Mouse (Mus musculus) Patski (cell line): ENCODE results near the gene Mrgpre. TPM values are rescaled to one million over a fixed set of nuclear protein-coding genes. Genes with fewer than 3 reads are reported as not detected.

Experiments used
- ATAC-seq: fragments of 100-300 bp; one replicate; pipeline ENCODE4 v1.8.0; 2021
- CTCF ChIA-PET: fragments of 350-600 bp; sonication (Branson Sonifier 250); formaldehyde crosslinking; loops from one replicate; lab custom pipeline; 2022; ENCODE audit warnings: inconsistent platforms; lab: Charles Lee
- POLR2A ChIA-PET: fragments of 350-600 bp; sonication (Branson Sonifier 250); formaldehyde crosslinking; loops from one replicate; lab custom pipeline; 2022; ENCODE audit warnings: antibody characterized with exemption, inconsistent platforms; lab: Charles Lee
- DNase-seq: peaks from one replicate; pipeline ENCODE4 v3.0.0-alpha.2; 2011; ENCODE audit warnings: low read depth, low spot score
- H3K27me3 ChIP-seq: fragments of 371-371 bp; one replicate; pipeline ENCODE4 v1.5.1; 2021
- CTCF ChIP-seq: fragments of 100-300 bp; IDR thresholded peaks from one replicate; pipeline ENCODE4 v1.5.1; 2021
- in situ Hi-C: fragments of 300-500 bp; cut with MboI; formaldehyde crosslinking; loops from 3 replicates; pipeline ENCODE4 v1.11.1; 2018; ENCODE audit warnings: low pct_unique_long_range_greater_than_20kb, mixed read lengths
- polyA plus RNA-seq: library from polyadenylated mRNA; unstranded; gene quantifications from one replicate; pipeline ENCODE4 v1.2.3, GENCODE M21; 2021

Gene Mrgpre
- polyA plus RNA-seq, 1 experiment from 2014 or later = 5.1 TPM

DNA sequence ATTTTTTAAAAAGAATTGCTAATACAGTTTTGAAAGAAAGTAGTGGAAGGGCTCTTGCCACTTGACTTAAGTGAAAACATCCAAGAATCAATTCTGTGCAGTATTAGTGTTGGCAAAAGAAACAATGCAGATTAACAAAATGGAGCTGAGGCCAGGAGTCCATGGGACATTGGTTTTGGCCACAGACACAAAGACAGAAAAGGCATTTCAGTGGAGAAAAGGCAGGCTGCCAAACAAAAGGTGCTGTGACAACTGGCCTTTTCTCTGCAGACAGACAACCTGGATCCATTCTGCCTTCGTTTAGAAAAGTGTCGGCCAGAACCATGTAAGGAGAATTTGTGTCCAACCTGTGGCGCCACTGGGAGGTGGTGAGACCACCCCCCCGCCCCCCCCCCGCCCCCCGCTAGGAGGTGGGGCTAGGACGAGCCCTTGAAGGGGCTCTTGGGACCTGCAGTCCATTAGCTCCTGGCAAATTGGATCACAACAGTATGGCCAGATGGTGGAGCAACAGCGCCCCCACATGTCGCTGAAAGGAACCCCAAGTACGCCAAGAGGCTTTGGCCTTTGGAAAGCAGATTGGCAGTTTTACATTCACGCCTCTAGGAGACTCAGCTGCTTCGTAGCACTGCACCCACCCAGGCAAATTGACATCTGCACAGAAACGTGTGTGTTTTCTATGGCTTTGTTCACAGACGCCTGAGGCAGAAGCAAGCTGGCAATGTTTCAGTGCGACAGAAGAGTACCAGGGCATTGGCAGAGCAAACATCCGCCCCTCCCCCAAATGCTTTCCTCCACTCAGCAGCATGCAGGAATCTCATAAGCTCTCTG is 36.0 kb downstream of the Mrgpre start:
- peak; percentile 75 for ATAC-seq
- CTCF ChIA-PET = interaction anchor here (0.6 to 2.7 kb wide), 19 partner anchors 8 to 275 kb away, joined by 3 to 57 read pairs (median 3); partner anchors contain the start of genes Mrgpre and Slc22a18
- peak; percentile 55 for DNase-seq
- peak; percentile 95 for TF ChIP-seq CTCF
- in situ Hi-C loops = loop anchor here (5.0 kb wide), 1 partner anchor 41 kb away; no protein-coding TSS in a partner anchor
- H3K27me3 ChIP-seq = no peaks in the 10 kb centered on the region
- POLR2A ChIA-PET = interaction anchor here (1.2 to 1.6 kb wide), 2 partner anchors 38 to 42 kb away, joined by 4 to 9 read pairs; no protein-coding TSS in a partner anchor

DNA sequence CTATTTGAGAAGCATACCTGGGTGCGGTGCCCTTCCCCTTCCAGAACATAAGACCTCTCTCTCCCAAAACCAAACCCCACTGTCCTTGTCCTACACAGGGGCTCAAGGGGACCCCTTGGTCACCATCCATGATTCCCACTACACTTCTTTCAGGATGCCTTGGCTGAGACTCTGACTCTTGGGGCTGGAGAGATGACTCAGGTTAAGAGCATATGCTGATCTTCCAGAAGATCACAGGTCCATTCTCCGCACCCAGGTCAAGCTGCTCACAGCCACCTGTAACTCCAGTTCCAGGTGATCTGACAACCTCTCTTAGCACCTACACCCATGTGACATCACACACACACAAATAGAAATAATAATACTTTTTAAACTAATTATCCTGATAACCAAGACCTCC is 43.6 kb downstream of the Mrgpre start:
- in situ Hi-C loops = no loop called here
- ChIA-PET CTCF (interaction anchor here (1.1 to 1.6 kb wide), 2 partner anchors 8 to 34 kb away, joined by 3 to 6 read pairs; no protein-coding TSS in a partner anchor), POLR2A (interaction anchor here (0.6 to 1.2 kb wide), 5 partner anchors 20 to 1315 kb away, joined by 3 to 4 read pairs (median 3); no protein-coding TSS in a partner anchor)
- no peak for DNase-seq
- ATAC-seq = peak; percentile 31
- no peak for TF ChIP-seq CTCF
- H3K27me3 ChIP-seq = no peaks in the 10 kb centered on the region

DNA sequence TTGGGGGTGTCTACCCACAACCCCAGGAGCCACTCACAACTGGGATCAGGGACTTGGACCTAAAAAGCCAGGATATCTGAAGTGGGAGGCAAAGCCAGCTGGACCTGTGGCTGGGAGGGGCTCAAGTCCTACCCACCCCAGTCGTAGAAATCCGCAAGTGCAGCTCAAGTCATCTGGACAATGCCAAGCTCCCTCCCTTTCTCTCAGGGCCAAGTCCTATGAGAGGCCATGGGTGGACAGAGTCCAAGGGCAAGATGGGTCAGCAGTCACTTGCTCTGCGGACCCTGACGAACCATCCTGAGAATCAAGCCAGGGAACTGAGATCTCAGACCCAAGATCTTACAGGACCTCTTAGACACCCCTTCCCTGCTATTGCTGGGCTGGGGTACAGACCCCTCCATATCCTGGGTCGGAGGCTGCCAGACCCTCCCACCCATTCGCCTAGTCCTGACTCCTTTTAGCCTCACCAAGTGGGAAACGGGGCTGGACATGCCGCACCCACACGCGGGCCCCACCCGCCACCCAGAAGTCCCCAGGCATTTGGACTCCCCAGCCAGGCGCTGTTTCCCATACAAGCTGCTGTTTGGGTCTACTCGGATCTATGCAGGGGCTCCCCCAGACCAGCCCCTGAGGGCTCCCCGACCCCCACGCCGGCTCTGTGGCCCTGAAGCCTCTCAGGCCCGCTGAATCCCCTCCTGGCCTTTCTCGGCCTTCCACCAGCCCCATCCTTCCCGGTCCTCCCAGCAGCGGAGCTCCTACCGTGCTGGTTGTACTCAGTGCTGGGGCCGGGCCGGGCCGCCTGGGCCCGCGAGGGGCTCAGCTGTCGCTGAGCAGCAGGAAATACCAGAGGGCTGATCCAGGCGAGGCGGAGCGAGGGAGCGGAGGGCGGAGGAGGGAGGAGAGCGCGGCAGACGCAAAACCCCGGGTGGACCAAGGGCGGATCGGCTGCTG is 44.5 kb downstream of the Mrgpre start:
- no peak for TF ChIP-seq CTCF
- POLR2A ChIA-PET = interaction anchor here (0.6 to 1.2 kb wide), 5 partner anchors 19 to 1314 kb away, joined by 3 to 4 read pairs (median 3); no protein-coding TSS in a partner anchor

DNA sequence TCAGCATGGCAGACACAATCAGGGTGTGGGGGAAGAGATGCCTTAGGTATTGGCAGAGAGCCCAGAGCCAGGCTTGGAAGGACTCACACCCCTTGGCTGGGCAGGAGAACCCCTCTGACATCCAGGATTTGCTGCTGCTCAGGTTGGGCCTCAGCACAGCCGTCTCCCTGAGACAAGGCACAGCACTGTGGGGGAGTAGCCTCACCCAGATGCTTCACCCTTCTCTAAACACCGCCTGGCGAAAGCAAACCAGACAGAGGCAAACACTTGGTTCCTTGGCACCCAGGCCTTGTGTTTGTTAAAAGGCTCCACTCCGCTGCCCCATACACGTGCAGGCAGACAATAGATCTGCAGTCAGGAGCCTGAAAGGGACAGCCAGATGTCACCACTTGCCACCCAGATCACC is 45.7 kb downstream of the Mrgpre start:
- ATAC-seq (no peak), DNase-seq (no peak)
- in situ Hi-C loops = no loop called here
- ChIA-PET CTCF (interaction anchor here (1.1 kb wide), 1 partner anchor 25 kb away, joined by 4 read pairs; no protein-coding TSS in a partner anchor), POLR2A (no interaction called here)
- H3K27me3 ChIP-seq = no peaks in the 10 kb centered on the region
- TF ChIP-seq CTCF = no peak

More for the DNA sequence above, 44.5 kb downstream of the Mrgpre start:
- in situ Hi-C loops = no loop called here
- DNase-seq = no peak
- CTCF ChIA-PET = interaction anchor here (1.1 to 1.6 kb wide), 2 partner anchors 9 to 33 kb away, joined by 3 to 6 read pairs; no protein-coding TSS in a partner anchor
- H3K27me3 ChIP-seq = no peaks in the 10 kb centered on the region
- ATAC-seq = peak; percentile 92

DNA sequence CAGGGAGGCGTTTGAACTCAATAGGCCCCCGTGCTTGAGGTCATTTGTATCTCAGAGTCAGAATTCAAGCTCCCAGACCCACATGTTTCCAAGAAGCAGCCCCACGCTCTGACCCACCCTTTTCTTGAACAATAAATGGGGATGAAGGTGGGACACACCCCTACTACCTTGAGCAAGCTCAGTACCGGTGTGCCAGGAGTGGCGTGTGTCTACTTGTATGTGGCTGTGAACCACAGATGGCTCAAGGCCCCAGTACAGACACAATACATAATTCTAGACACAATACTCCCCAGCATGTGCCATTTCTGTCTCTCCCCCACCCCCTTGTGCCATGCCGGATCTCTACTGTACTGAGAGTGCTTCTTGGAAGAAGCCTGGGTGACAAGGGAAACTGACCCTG is 46.1 kb downstream of the Mrgpre start:
- in situ Hi-C loops = no loop called here
- no peaks in the 10 kb centered on the region for H3K27me3 ChIP-seq
- ChIA-PET CTCF (interaction anchor here (1.1 kb wide), 1 partner anchor 25 kb away, joined by 4 read pairs; no protein-coding TSS in a partner anchor), POLR2A (no interaction called here)
- no peak for TF ChIP-seq CTCF
- no peak for ATAC-seq
- no peak for DNase-seq

DNA sequence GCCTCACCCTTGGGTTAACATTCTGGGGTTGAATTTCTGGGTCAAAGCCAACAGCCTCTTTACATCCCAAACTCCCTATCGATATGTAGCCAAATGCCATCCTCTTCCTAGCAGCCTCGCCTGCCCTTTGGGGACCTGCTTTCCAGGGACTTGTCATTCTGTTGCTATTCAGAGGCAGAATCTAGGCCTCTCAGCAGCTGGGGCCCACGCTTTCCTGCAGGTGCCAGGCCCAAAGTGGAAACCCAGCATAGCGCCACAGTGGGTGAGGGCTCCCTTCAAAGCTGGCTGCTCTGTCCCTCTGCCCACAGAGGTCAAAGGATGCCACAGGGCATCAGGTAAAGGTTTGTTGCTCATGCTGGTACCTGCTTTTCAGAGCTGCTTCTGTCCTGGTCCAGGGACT is 50.6 kb downstream of the Mrgpre start:
- DNase-seq (no peak), ATAC-seq (no peak)
- CTCF ChIA-PET = no interaction called here

DNA sequence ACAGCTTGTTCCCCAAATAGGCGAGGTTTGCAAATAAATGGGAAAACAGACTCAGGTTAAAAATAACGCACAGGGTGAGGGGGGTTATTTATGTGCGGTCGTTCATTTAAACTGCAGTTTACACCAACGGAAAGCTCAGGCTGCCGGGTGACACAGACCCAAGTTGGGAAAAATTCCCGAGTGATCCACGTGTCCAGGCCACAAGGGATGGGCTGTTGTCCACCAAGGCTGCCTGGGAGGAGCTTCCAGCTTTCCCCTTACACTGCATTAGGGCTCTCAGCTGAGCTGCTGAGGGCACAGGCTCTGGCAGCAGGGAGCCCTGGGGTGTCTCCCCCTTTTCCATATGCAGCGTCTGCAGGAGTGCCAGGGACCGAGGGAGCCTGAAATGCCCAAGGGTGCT is 54.4 kb downstream of the Mrgpre start:
- in situ Hi-C loops = no loop called here
- CTCF ChIA-PET = no interaction called here
- no peak for TF ChIP-seq CTCF
- H3K27me3 ChIP-seq = no peaks in the 10 kb centered on the region
- POLR2A ChIA-PET = no interaction called here
- ATAC-seq (no peak), DNase-seq (no peak)

More for the DNA sequence above, 50.6 kb downstream of the Mrgpre start:
- in situ Hi-C loops = no loop called here
- no peak for TF ChIP-seq CTCF
- POLR2A ChIA-PET = no interaction called here
- H3K27me3 ChIP-seq = no peaks in the 10 kb centered on the region

Other genes with a start within 250 kb of the Mrgpre start
- gene Nap1l4, start 235.4 kb downstream of the Mrgpre start, polyA plus RNA-seq = 127 TPM
- gene Cars, start 184.4 kb downstream of the Mrgpre start, polyA plus RNA-seq = 81.5 TPM
- gene Tnfrsf26, start 155.8 kb downstream of the Mrgpre start, polyA plus RNA-seq = 0.06 TPM
- gene Tnfrsf22, start 134.8 kb downstream of the Mrgpre start, polyA plus RNA-seq = 39.1 TPM
- gene Tnfrsf23, start 98.6 kb downstream of the Mrgpre start, polyA plus RNA-seq = 20.6 TPM
- gene Osbpl5, start 27.5 kb downstream of the Mrgpre start, polyA plus RNA-seq = 50.0 TPM
- gene Mrgprg, start 17.5 kb downstream of the Mrgpre start, polyA plus RNA-seq = not detected
- 23.5 TPM for gene Nadsyn1, start 38.3 kb upstream of the Mrgpre start, polyA plus RNA-seq
- gene Dhcr7, start 38.6 kb upstream of the Mrgpre start, polyA plus RNA-seq = 45.7 TPM
- not detected for gene Gm498, start 82.3 kb upstream of the Mrgpre start, polyA plus RNA-seq
- gene Shank2, start 217.4 kb upstream of the Mrgpre start, polyA plus RNA-seq = 7.4 TPM